Mouse (Mus musculus) gastrocnemius, adult 8-10 months (tissue): ENCODE measurements at regions not wholly inside any gene's neighbourhood (a gene's known extent, or its start where the extent isn't known, plus 50 kb on each side); places are given as distances from the start of the nearest gene placed in this dataset.

Experiments used
- DNase-seq, 2 experiments: peaks; one replicate each; pipeline ENCODE4 v3.0.0; 2022; ENCODE audit warnings: low spot score in 2 of 2

- no peak for DNase-seq
Observed at GRCm38 (mm10) chr1:7591327-7591726, 2783.6 kb downstream of the Gm37988 start.
